Mouse (Mus musculus) ES-Bruce4 (cell line): Measurements from ENCODE around the gene Sdhd. TPM values are rescaled to one million over a fixed set of nuclear protein-coding genes. Genes with fewer than 3 reads are reported as not detected.
A peak's percentile ranks its signal among the peaks of the same experiment; 100 is the strongest.
"Not testable (repeated sequence)": the region's sequence is repeated elsewhere in the genome, so short reads cannot be mapped to it uniquely, and the experiment has no call there.

ENCODE experiments used
- H3K27ac ChIP-seq: 2 replicates; pipeline ENCODE4 v1.5.1; 2012; ENCODE audit warnings: low read length, inconsistent platforms; ENCODE audit not compliant: insufficient read depth
- H3K27me3 ChIP-seq: 2 replicates; pipeline ENCODE4 v1.6.1; 2012; ENCODE audit warnings: mild to moderate bottlenecking, low read length, inconsistent platforms; ENCODE audit not compliant: control insufficient read depth, poor library complexity, insufficient read depth, severe bottlenecking
- H3K36me3 ChIP-seq: 2 replicates; pipeline ENCODE4 v1.6.1; 2012; ENCODE audit warnings: inconsistent platforms, mild to moderate bottlenecking, low read length, moderate library complexity; ENCODE audit not compliant: control insufficient read depth, poor library complexity, insufficient read depth, severe bottlenecking
- H3K4me1 ChIP-seq: one replicate; pipeline ENCODE4 v1.8.1; 2011; ENCODE audit warnings: low read length; ENCODE audit not compliant: control insufficient read depth, insufficient read depth
- H3K4me3 ChIP-seq: 2 replicates; pipeline ENCODE4 v1.5.1; 2011; ENCODE audit warnings: low read depth, mild to moderate bottlenecking, low read length
- H3K9ac ChIP-seq: 2 replicates; pipeline ENCODE4 v1.6.1; 2012; ENCODE audit warnings: low read depth, mild to moderate bottlenecking, inconsistent platforms; ENCODE audit not compliant: poor library complexity, severe bottlenecking
- H3K9me3 ChIP-seq: replicated peaks from 2 replicates; pipeline ENCODE4 v1.6.1; 2012; ENCODE audit warnings: mild to moderate bottlenecking, low read length, inconsistent platforms; ENCODE audit not compliant: control insufficient read depth, poor library complexity, insufficient read depth, severe bottlenecking
- CTCF ChIP-seq: IDR thresholded peaks from one replicate; pipeline ENCODE4 v1.8.1; 2011; ENCODE audit warnings: low read depth, low read length
- EP300 ChIP-seq: IDR thresholded peaks from 2 replicates; pipeline ENCODE4 v1.6.1; 2011; ENCODE audit warnings: low read depth, low read length; ENCODE audit not compliant: insufficient read depth
- POLR2A ChIP-seq: IDR thresholded peaks from one replicate; pipeline ENCODE4 v1.8.1; 2011; ENCODE audit warnings: low read length; ENCODE audit not compliant: insufficient read depth
- polyA plus RNA-seq: library from polyadenylated mRNA; stranded (reverse); fragments of >200 nt; gene quantifications from 2 replicates; pipeline ENCODE4 v1.2.4, GENCODE M21; 2011; ENCODE audit warnings: low read depth; ENCODE audit not compliant: missing spikeins, insufficient read depth, insufficient read length

The Sdhd gene
- 145 and 156 TPM in 2 replicates for polyA plus RNA-seq

GRCm38 (mm10) chr9:50603189-50603997 is at the start of gene Sdhd, which contains the start of gene Timm8b:
Sdhd (minus strand) TSS chr9:50603812.
Timm8b (plus strand) TSS chr9:50603910.
- peaks cover 26% of the 10 kb centered on the region for H3K36me3 ChIP-seq
- no peak within 1 kb of the TSS for H3K27ac ChIP-seq
- H3K27me3 ChIP-seq = no peaks in the 10 kb centered on the region
- peak within 1 kb of the TSS; percentile 90 for H3K4me3 ChIP-seq
- H3K4me1 ChIP-seq = no peaks in the 10 kb centered on the region
- TF ChIP-seq POLR2A = peak; percentile 84
- TF ChIP-seq CTCF = no peak
- TF ChIP-seq EP300 = peak; percentile 27; the same call in 1 of the 2 replicates
- H3K9ac ChIP-seq = peak within 1 kb of the TSS; percentile 43
- H3K9me3 ChIP-seq = no peaks in the 10 kb centered on the region

- Histone ChIP-seq H3K27ac (no peak overlapping the region), H3K4me3 (no peak overlapping the region), H3K9ac (no peak overlapping the region), H3K27me3 (no peaks in the 10 kb centered on the region), H3K4me1 (peaks cover 2% of the 10 kb centered on the region), H3K36me3 (peaks cover 24% of the 10 kb centered on the region), H3K9me3 (no peaks in the 10 kb centered on the region)
- TF ChIP-seq CTCF (no peak), EP300 (no peak), POLR2A (no peak)
Measured at GRCm38 (mm10) chr9:50650503-50650902, 46.9 kb upstream of the Sdhd start.

GRCm38 (mm10) chr9:50646826-50647370 is 43.3 kb upstream of the Sdhd start:
- no peak overlapping the region for H3K27ac ChIP-seq
- H3K27me3 ChIP-seq = no peaks in the 10 kb centered on the region
- H3K9me3 ChIP-seq = no peaks in the 10 kb centered on the region
- no peak for TF ChIP-seq CTCF
- TF ChIP-seq POLR2A = no peak
- TF ChIP-seq EP300 = no peak
- no peak overlapping the region for H3K4me3 ChIP-seq
- peaks cover 37% of the 10 kb centered on the region for H3K36me3 ChIP-seq
- H3K9ac ChIP-seq = no peak overlapping the region
- H3K4me1 ChIP-seq = peaks cover 2% of the 10 kb centered on the region

- Histone ChIP-seq H3K27me3 (no peaks in the 10 kb centered on the region), H3K4me1 (peaks cover 3% of the 10 kb centered on the region), H3K9ac (no peak overlapping the region), H3K27ac (no peak overlapping the region), H3K36me3 (peaks cover 6% of the 10 kb centered on the region), H3K4me3 (no peak overlapping the region), H3K9me3 (peaks cover 3% of the 10 kb centered on the region; the same call in 1 of the 2 replicates)
- TF ChIP-seq EP300 (no peak), POLR2A (no peak), CTCF (no peak)
Measured at GRCm38 (mm10) chr9:50634270-50634669, 30.7 kb upstream of the Sdhd start.

GRCm38 (mm10) chr9:50633059-50633458 is 29.4 kb upstream of the Sdhd start:
- Histone ChIP-seq H3K4me1 (peaks cover 3% of the 10 kb centered on the region), H3K9me3 (peaks cover 3% of the 10 kb centered on the region; the same call in 1 of the 2 replicates), H3K27ac (no peak overlapping the region), H3K36me3 (peaks cover 4% of the 10 kb centered on the region), H3K9ac (no peak overlapping the region), H3K4me3 (no peak overlapping the region), H3K27me3 (no peaks in the 10 kb centered on the region)
- TF ChIP-seq EP300 (no peak), CTCF (peak; percentile 32)

GRCm38 (mm10) chr9:50632016-50632688 is 28.5 kb upstream of the Sdhd start:
- H3K9me3 ChIP-seq = peaks cover 5% of the 10 kb centered on the region
- peaks cover 3% of the 10 kb centered on the region for H3K4me1 ChIP-seq
- H3K36me3 ChIP-seq = no peaks in the 10 kb centered on the region; the same call in 1 of the 2 replicates
- no peak overlapping the region for H3K9ac ChIP-seq
- no peak overlapping the region for H3K4me3 ChIP-seq
- no peaks in the 10 kb centered on the region for H3K27me3 ChIP-seq
- TF ChIP-seq EP300 (no peak), CTCF (no peak), POLR2A (no peak)
- H3K27ac ChIP-seq = peak overlapping the region; percentile 15; the same call in 1 of the 2 replicates

GRCm38 (mm10) chr9:50630903-50631302 is 27.3 kb upstream of the Sdhd start:
- H3K27me3 ChIP-seq, H3K27ac ChIP-seq, H3K9me3 ChIP-seq, H3K4me1 ChIP-seq, H3K36me3 ChIP-seq, H3K9ac ChIP-seq, H3K4me3 ChIP-seq: not testable (repeated sequence)
